Comparison of ENCODE assay signal across 16 mouse cellular contexts in the genomic region with DNA sequence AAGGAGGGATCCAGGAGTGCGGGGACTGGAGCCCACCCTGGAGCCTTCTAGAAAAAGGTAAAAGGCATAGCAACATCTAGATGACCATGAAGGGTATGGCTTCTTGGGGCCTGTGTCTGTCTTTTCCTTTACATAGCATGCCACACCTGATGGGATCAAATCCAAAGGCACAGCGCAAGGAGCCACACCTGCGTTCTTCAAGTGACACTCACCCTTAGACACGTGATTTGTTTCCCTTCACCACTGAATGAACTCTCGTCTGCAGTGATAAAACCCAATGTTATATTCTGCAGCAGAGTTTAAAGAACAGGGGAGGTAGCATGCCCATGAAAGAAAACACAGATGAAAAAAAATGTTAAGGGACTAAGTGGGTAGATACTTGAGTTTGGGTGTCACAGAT.
"Had no signal": no experiment of that assay in that cellular context is flagged by ENCODE, and none has a peak within 500 bp of the region (broad histone marks: within the 10 kb centered on the region; RNA-seq: fewer than 3 reads in every experiment).

No protein-coding gene starts in this region.

- H3K27ac ChIP-seq: liver, embryonic 15.5 days; macrophage; midbrain, embryonic 13.5 days; midbrain, embryonic 15.5 days; neural tube, embryonic 12.5 days; stomach, embryonic 15.5 days; stomach, postnatal 0 days had no signal

- H3K9me3 ChIP-seq: liver, embryonic 15.5 days; megakaryocyte, embryonic 14.5 days; midbrain, embryonic 13.5 days; midbrain, embryonic 15.5 days; neural tube, embryonic 12.5 days; stomach, embryonic 15.5 days had no signal

- H3K9ac ChIP-seq: liver, embryonic 15.5 days; liver, postnatal 0 days; lung, embryonic 14.5 days; midbrain, embryonic 13.5 days; midbrain, embryonic 15.5 days; neural tube, embryonic 12.5 days; stomach, embryonic 15.5 days had no signal

- DNase-seq: liver, postnatal 0 days; lung, embryonic 14.5 days; lung, postnatal 10 days; right cerebral cortex, postnatal 14 days; thymus, adult 2 months; thymus, postnatal 25 days; thymus, postnatal 4 days had no signal

- H3K4me1 ChIP-seq: liver, embryonic 15.5 days had no signal

- H3K4me2 ChIP-seq: liver, embryonic 15.5 days; lung, embryonic 14.5 days; midbrain, embryonic 11.5 days; midbrain, embryonic 13.5 days; midbrain, embryonic 15.5 days; neural tube, embryonic 12.5 days; stomach, embryonic 15.5 days had no signal

- H3K4me3 ChIP-seq: liver, embryonic 15.5 days; megakaryocyte, embryonic 14.5 days; midbrain, embryonic 13.5 days; midbrain, embryonic 15.5 days; neural tube, embryonic 12.5 days; stomach, embryonic 15.5 days had no signal

- H3K27me3 ChIP-seq: liver, embryonic 15.5 days; midbrain, embryonic 13.5 days; midbrain, embryonic 15.5 days; neural tube, embryonic 12.5 days; stomach, embryonic 15.5 days had no signal

- H3K36me3 ChIP-seq: liver, embryonic 15.5 days; midbrain, embryonic 13.5 days; midbrain, embryonic 15.5 days; neural tube, embryonic 12.5 days; stomach, embryonic 15.5 days had no signal

- ATAC-seq: liver, postnatal 0 days; midbrain, embryonic 13.5 days; midbrain, embryonic 15.5 days had no signal
